34 mouse cellular contexts compared by ENCODE assay signal in genomic region chr3:34137984-34138383, GRCm38 (mm10).
"Had no signal": no experiment of that assay in that cellular context is flagged by ENCODE, and none has a peak within 500 bp of the region (broad histone marks: within the 10 kb centered on the region; RNA-seq: fewer than 3 reads in every experiment).

No protein-coding gene starts in this region.

- H3K4me1 ChIP-seq: heart, embryonic 12.5 days; heart, embryonic 13.5 days; heart, embryonic 15.5 days; hindbrain, embryonic 10.5 days; hindbrain, embryonic 12.5 days; hindbrain, embryonic 13.5 days; hindbrain, embryonic 15.5 days; intestine, embryonic 15.5 days; kidney, embryonic 15.5 days had no signal

- H3K36me3 ChIP-seq: heart, embryonic 12.5 days; heart, embryonic 13.5 days; heart, embryonic 15.5 days; hindbrain, embryonic 10.5 days; hindbrain, embryonic 12.5 days; hindbrain, embryonic 13.5 days; hindbrain, embryonic 15.5 days; intestine, embryonic 15.5 days; kidney, embryonic 15.5 days had no signal

- DNase-seq: heart, postnatal 10 days; heart, postnatal 36 days; heart, postnatal 4 days; kidney, adult 11 months; kidney, adult 18-20 months; kidney, adult 2 months; kidney, adult 8-10 months; kidney, adult 9 months; kidney, postnatal 10 days; kidney, postnatal 14 days; kidney, postnatal 25 days; kidney, postnatal 36 days; kidney, postnatal 4 days; layer of hippocampus, adult 9-11 months; layer of hippocampus, postnatal 36 days had no signal

- H3K27me3 ChIP-seq: heart, embryonic 12.5 days; heart, embryonic 13.5 days; heart, embryonic 15.5 days; hindbrain, embryonic 12.5 days; hindbrain, embryonic 13.5 days; hindbrain, embryonic 15.5 days; intestine, embryonic 15.5 days; kidney, embryonic 15.5 days had no signal

- H3K4me3 ChIP-seq: heart, embryonic 12.5 days; heart, embryonic 13.5 days; heart, embryonic 15.5 days; hindbrain, embryonic 10.5 days; hindbrain, embryonic 12.5 days; hindbrain, embryonic 13.5 days; hindbrain, embryonic 15.5 days; intestine, embryonic 15.5 days; kidney, embryonic 15.5 days; layer of hippocampus, adult 2 months; left cerebral cortex, adult 2 months had no signal

- H3K27ac ChIP-seq: heart, embryonic 13.5 days; heart, embryonic 15.5 days; hindbrain, embryonic 10.5 days; hindbrain, embryonic 12.5 days; hindbrain, embryonic 13.5 days; hindbrain, embryonic 14.5 days; hindbrain, embryonic 15.5 days; hindbrain, postnatal 0 days; intestine, embryonic 15.5 days; kidney, embryonic 15.5 days; kidney, postnatal 0 days; layer of hippocampus, adult 2 months; left cerebral cortex, adult 2 months had no signal

- H3K4me2 ChIP-seq: heart, embryonic 11.5 days; heart, embryonic 12.5 days; heart, embryonic 13.5 days; heart, embryonic 15.5 days; hindbrain, embryonic 12.5 days; hindbrain, embryonic 13.5 days; hindbrain, embryonic 14.5 days; hindbrain, embryonic 15.5 days; intestine, embryonic 15.5 days; kidney, embryonic 15.5 days had no signal

- H3K9ac ChIP-seq: heart, embryonic 12.5 days; heart, embryonic 13.5 days; heart, embryonic 15.5 days; hindbrain, embryonic 12.5 days; hindbrain, embryonic 13.5 days; hindbrain, embryonic 14.5 days; hindbrain, embryonic 15.5 days; intestine, embryonic 15.5 days; kidney, embryonic 15.5 days had no signal

- ATAC-seq: hindbrain, embryonic 16.5 days; hindbrain, postnatal 0 days; inflammation-experienced regulatory T-cells, adult 6 months; intestine, embryonic 15.5 days; intestine, embryonic 16.5 days; intestine, postnatal 0 days had no signal

- H3K9me3 ChIP-seq: heart, embryonic 12.5 days; heart, embryonic 13.5 days; heart, embryonic 15.5 days; hindbrain, embryonic 10.5 days; hindbrain, embryonic 12.5 days; hindbrain, embryonic 13.5 days; hindbrain, embryonic 15.5 days; intestine, embryonic 15.5 days; kidney, embryonic 15.5 days had no signal
